Mouse (Mus musculus): Measurements from ENCODE around the gene Syt9.

The Syt9 gene

DNA sequence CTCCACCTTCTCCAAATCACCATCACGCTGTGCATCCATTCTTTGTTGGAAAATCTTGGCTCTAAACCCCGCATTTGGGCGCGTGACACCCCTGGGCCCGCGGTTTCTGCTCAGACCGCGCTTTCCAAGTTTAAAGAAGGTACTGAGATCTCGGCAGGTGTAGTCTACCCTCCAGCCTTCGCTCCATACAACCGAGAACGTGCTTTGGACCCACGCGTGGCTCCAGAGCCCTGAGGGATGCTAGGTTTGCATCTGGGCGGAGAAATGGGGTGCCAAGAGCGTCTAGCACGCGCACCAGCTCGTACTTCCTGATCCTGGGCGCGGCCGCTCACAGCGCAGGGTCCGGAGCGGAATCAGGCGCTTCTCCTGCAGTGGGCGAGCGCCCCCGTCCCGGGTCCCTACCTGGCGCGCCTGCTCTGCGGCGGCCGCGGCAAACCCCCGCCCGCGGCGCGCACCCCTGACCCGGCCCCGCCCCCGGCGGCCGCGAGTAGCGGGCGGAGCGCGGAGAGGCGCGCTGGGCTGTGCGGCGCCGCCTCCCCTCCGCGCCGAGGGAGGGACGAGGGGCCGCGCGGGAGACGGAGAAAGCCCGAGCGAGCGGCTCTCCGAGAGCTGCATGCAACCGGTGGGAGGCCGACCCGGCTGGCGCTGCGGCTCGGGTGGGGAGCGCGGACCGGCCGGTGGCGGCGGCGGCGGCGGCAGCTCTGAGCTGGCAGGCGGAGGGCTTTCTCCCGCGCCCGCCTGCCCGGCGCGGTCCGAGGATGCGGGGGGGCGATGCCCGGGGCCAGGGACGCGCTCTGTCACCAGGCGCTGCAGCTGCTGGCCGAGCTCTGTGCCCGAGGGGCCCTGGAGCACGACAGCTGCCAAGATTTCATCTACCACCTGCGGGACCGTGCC lies at the start of gene Syt9:
Gene Syt9 (plus strand): TSS at position 497 of the 894 bp plus-strand sequence.
- peak; percentile 63 for DNase-seq (ENCODE audit: low spot score)

DNA sequence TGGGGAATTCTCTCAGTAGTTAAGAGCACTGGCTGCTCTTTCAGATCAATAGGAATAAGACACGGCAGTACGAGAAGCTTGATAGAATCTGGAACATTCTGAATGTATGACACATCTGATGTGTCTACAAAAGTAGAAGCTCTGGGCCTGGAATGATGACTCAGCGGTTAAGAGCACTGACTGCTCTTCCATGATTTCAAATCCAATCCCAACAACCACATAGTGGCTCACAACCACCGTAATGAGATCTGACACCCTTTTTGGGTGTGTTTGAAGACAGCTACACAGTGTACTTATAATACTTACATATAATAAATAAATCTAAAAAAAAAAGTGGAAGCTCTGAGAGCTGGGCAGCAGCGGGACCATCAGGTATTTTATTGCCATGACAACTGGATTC lies 31.5 kb upstream of the Syt9 start:
- DNase-seq (ENCODE audit: low spot score) = no peak

DNA sequence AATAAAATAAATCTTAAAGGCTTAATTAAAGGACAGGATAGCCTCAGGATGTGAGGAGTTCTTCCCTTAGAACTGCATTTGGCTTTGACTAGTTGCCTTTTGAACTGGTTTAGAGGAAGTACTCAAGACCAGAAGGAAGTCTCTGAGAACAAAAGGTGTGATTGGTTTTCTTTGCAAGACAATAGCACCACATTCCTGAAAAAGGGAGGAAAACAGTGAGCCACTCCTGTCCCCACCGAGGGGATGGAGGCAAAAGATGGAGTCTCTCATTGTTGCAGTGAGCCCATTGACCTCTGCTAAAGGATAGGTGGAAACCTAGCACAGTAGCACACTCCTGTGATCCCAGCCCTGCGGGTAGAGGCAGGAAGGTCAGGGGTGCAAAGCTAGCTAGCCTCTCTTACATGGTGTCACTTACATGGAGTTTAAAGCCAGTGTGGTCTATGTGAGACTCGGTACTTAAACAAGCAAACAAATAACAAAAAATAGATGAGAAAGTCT lies 30.9 kb upstream of the Syt9 start:
- no peak for DNase-seq (ENCODE audit: low spot score)

DNA sequence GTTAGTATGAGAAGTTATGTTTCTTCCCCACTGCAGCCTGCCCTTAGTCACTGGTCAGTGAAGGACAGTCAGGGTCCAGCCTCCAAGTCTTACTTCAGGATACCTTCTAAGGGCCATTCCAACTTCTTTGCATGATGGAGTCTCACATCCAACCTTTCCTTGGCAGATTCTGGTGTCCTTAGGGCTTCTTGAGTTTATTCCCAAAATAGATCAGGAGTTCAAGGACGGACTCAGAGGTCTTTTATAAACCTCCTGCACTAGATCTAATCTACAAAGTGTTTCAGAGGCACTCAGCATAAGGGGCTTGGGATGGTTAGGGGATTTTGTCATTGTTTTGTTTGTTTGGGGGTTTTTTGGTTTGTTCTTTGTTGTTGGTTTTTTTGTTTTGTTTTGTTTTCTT lies 30.3 kb upstream of the Syt9 start:
- no peak for DNase-seq (ENCODE audit: low spot score)

DNA sequence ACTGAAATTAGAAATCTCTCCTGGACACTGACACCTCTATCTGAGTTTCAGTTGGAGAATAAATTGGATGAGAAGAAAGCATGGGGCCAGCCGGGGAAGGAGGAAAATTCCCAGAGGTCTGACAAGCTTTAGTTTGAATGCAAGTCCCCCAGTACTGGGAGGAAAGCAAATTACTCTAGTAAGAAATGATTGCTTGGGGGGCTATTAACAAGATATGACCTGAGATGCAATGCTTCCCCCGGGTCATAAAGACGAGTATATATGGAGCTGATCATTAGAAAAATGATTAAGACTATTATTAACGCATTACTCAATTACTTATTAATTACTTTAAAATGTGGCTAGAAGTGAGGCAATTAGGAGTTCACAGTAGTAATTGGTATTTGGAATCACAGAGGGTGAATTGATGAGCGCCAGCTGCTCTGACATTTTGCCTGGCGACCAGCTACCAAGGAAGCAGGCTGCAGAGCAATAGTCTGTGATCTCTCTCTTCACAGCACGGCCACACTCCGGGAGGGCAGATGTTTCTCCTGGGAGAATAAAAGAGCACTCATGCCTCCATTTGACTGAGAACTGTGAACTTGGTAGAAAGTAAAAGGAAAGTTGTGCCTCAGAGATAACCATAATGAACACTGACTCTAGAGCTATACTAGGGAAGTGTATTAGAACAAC lies 28.9 kb upstream of the Syt9 start:
- no peak for DNase-seq (ENCODE audit: low spot score)

DNA sequence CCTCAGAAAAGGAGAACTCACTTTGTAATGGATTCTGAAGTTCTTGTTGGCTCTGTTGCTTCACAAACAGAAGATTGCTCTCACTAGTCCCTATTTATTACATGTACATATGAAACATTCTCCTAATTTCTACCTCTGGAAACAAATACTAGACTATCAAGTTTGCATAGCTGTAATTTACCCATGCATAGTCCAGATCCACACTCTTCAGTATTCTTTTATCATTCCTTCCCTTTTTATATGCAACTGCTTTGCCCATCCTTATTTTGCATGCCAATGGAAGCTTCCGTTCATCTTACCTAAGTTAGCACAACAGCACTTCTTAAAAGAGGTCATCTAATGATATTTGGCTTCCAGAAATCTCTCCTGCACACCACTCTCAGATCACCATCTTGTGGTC lies 21.3 kb upstream of the Syt9 start:
- no peak for DNase-seq (ENCODE audit: low spot score)

DNA sequence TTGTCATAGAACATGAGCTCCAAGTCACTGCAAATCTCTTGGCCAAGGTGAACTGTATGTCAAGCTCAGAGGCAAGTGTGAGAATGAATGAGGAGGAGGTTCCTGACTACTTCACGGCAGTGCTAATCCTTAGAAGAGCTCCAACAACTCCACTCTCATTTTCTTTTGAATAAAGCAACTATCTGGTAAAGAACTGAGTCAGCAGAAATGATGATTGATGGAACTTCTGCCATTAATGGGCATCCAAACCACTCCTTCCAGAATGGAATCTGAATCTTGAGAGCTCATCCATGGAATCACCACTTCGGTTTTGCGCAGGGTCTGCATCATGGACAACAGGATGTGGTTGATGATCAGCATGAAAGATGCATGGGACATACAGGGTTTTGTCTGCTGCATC lies 8.4 kb upstream of the Syt9 start:
- no peak for DNase-seq (ENCODE audit: low spot score)

DNA sequence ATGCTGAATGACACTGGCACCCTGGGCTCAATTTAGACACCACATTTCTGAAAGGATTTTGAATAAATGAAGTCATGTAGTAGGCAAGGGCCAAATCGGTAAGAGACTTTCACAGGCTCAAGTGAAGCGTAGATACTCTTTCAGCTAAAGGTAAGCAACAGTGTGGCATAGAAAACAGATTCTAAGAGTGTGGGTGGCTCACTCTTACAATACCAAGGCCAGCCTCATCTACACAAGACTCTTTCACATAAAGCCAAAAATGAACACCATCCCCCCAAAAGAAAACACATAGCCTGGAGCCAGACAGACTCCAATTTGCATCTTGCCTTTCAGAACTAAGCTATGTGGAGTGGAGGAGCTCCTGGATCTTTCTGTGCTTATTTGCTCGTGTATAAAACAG lies 7.9 kb upstream of the Syt9 start:
- DNase-seq (ENCODE audit: low spot score) = no peak

DNA sequence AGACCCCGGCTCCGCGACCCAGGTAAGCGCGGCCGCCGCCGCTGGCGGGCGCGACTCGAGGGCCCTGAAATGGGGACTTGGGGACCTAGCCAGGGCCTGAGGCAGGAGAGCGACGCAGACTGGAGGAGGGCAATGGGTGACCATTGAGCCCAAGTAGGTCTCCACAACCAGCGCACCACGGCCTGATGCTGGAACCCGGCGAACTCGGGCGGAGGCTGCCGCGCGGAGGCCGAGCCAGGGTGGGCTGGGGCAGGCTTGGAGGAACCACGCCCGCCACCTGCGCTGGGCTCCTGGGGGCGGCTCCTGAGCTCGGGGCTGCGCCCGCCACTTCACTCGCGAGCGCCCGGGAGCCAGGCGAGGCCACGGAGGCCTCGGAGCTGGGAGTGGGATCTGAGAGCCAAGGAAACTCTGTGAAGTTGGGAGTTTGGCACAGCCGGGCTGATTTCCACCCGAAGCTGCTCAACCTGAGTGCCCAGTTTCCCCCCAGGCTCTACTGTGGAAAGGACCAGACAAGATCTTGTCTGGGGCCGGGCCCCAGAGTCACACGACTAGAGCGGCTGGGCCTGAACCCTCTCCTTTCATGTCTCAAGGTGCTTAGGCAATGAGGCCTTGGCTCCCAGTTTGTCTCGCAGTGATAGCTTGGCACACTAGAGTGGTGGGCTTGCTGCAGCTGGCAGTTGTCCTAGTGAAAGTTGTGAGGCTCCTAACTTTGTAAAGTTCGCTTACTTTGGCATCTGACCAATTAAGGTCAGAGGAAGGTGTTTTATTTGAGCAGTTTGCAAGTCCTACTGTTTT lies 795 bp downstream of the Syt9 start:
- DNase-seq (ENCODE audit: low spot score) = no peak

DNA sequence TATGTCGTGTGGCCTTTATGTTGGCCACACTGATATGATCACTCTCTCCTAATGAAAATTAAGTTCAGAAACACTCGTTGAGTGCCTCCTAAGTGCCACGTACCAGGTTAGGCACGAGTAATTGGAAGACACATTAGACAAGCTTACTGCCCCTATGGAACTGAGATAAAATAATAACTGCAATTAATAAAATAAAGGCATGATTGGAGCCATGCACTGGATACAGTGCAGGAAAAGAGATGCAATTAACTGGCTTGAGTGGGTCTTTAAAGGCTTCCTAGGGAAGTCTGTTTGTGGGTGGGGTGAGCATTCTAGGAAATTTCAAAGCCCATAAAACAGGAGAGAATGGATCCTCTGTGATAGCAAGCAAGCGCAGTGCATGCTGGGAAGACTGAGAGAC lies 10.0 kb downstream of the Syt9 start:
- DNase-seq (ENCODE audit: low spot score) = no peak

DNA sequence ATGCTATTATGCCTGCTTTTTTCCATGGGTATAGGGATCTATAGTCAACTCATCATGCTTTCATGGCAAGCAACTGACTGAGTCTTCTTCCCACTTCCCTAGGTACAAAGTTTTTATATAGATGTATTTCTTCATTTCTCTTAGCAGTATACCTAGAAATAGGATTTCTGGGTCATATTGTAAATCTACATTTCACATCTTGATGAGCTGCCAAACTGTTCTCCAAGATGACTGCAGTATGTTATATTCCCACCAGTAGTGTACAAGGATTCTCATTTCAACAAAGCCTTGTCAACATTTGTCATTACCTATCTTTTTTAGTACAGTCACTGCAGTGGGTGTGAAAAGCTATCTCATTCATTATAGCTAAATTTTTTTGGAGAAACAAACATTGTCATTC lies 19.1 kb downstream of the Syt9 start:
- no peak for DNase-seq (ENCODE audit: low spot score)

DNA sequence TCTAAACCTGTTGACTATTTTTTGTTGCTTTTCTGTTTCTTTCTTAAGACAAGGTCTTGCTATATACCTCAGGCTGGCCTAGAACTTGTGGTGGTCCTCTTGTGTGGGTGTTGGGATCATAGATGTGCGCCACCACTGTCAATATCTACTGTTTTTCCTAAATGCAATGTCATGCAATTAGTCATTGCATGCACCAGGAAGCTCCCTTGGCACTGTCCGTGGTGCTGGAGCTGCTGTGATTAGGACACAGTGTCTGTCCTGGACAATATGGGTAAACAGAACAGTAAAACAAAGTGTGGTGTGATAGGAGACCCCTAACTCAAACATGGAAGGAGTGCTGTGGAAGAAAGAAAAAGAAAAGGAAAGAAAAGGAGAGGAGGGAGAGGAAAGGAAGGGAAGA lies 22.2 kb downstream of the Syt9 start:
- peak; percentile 10 for DNase-seq (ENCODE audit: low spot score)

DNA sequence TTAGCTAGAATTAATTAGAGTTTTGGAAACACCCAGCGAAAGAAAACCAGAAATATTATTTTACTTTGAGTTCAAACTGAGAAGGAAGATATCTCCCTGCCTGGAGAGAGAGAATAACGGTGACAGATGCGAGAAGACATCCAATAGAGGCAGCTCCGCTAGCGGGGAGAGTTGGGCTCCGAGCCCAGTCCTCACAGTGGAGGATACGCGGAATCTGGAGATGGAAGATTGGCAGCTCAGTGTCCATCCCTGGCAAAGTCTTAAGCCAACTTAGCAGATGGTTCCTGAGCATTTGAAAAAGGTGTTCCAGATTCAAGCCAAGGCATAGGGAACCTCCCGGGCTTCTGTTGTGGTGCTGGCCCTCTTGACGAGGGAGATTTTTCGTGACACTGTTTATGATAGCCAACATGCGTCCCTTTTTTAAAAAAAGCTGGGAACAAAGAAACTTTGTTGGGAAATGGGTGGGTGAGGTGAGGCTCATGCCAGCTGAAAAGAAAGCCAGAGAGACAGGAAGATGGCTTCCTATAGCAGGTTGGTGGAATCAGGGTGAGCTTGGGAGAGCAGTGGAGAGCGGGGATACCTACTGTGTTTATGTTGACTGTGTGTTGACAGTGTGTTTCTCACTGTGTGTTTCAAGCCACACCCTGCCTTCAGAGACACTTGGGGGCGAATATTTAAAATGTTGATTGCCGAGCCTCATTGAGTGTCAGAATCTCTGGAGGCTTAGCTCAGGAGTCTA lies 29.7 kb downstream of the Syt9 start:
- no peak for DNase-seq (ENCODE audit: low spot score)

DNA sequence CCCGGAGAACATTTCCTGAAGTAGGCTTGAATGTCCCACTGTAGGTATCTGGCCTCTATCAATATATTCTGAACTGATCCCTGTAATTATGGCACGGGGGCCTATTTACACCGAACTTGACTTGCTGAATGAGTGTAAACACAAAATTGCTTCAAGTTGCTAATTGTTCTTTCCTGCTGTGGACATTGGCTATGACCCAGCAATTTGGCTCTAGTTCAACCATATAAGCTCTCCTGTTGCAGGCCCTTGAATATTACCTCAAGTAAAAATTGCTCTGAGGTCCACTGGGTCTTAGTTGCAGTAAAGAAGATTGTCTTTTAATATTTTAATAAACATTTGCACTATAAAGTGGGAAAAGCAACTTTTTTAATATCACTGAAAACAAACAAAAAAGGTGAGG lies 32.7 kb downstream of the Syt9 start:
- no peak for DNase-seq (ENCODE audit: low spot score)

DNA sequence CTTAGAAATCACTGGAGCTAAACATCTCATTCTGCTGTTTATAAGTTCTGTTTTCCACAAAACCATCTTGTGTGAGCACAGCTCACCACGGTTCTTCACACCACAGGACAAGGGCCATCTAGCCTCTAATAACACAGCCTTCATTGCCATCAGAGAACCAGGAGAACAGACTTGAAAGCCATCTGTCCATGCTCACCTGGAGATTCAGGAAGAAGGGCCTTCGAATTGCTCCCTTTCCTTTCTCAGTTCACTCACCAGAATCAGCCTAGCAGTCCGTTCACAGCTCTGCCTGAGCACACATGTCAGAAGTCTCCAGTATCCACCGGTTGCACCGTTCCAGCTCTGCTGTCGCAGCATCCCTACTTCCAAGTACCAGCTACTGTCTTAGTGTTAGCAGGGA lies 44.4 kb downstream of the Syt9 start:
- no peak for DNase-seq (ENCODE audit: low spot score)

DNA sequence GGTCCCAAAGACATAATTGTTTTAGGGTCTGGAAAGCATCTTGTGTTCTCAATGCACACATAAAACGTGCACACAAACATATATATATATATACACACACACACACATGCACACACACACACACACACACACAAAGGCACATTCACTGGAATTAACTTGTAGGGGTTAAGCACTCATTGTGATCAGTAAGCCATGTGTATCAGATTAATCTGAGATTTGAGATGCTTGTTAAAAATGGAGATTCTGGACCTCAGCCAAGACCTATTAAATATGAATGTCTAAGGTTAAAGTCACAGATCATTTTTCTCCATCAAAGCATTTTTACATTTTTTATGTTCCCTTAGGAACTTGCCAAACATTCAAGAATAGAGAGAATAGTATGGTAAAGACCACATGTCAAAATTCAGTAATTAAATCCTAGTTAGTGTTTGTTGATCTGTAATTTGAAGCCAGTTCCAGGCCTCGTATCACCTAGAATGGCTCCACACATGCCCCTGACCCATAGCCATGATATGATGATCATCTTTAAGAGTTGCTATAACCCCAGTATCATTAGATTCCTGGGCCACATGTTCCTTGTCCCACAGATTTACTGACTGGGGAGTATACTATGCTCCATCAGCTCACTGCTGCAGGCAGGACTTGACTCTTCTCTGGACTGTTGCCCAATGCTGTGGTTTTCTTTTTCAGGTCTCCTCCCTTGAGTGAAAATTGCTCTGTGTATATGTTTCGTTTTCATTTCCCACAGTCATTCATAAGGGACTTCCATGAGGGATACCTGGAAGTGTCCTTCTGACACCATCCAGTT lies 46.7 kb downstream of the Syt9 start:
- DNase-seq (ENCODE audit: low spot score) = no peak

DNA sequence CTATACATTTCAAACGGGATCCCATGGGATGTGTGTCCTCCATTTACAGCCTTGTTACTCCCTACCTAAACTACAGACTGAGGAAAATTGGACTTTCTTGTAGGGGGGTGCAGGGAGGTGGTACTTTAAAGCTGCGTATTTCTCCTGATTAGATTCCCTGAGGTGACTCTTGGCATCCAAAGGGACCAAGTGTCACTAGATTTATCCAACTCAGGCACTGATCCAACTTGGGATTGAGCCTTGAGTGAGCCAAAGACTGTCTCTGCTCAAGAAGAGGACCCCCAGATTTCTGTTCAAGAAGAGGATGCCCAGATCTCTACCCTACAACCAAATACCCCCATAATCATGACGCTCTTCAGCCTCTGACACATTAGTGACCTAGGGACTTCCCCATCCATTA lies 66.9 kb downstream of the Syt9 start:
- DNase-seq (ENCODE audit: low spot score) = no peak

DNA sequence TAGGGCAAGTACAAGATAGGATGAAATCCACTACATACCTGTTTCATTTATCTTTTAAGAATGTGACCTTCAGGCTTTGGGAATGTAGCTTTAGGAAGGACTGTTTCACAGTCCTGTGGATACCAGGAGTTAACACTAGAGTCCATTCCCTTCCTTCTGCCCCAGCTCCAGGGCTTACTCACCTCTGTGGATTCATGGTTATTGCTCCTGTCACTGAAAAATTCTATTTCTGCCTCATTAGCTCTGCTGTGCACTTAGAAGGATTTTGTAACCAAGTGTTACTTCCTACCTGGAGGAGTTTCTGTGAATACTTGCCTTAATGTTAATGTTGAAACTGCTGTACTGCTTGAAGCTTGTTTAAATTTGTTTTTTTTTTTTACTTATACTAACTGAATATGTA lies 74.1 kb downstream of the Syt9 start:
- no peak for DNase-seq (ENCODE audit: low spot score)

DNA sequence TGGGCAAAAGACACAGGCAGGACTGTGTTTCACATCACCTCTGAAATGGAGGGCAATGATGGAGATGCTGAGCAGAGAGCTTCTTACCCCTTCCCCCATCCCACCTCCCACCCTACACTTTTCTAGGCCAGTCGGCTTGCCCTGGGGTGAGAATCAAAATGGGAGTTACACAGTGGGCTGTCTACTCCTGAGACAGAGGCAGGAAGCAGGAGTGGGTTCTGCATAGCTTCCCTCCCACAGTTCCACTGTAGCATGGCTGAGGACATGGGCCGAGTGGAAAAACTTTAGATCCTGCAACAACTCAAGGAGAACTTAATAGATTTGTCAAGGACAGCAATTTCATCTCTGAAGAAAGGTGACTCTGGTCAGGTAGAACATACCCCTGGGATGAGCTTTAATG lies 84.1 kb downstream of the Syt9 start:
- DNase-seq (ENCODE audit: low spot score) = no peak

DNA sequence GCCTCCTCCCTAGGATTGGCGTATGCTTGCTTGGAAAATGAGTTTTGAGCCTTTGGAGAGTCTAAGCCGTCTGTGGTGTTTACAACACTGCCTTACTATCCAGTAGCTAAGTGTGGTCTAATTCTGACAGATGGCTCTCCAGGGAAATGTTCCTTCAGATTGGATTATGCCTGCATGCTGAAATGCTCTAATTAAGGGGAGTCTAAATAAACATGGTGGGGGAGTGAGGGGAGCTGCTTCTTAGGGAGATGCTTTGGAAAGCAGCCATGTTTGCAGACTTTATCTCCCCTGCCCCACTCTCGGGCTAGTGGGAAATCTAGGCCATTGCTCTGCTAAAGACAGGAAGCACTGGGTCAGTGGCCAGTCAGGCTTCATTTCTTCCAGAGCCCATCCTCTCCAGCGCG lies 84.6 kb downstream of the Syt9 start:
- DNase-seq (ENCODE audit: low spot score) = no peak

DNA sequence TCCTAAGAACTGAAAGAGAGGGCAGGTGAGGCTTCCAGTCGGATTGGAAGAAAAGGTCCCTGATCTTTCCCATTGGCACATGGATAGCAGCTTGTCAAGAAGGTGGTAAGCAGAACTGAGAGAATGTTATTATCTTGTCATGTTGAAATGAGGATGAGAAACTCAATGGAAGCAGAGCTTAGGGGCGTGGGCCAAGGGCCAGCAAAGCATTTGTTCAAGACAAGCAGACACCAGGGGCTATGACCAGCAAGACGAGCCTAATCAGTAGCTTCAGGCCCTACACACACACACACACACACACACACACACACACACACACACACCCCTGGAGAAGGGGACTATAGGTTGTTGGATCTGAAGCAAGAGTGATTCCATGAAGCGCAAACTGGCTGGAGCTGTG lies 90.6 kb downstream of the Syt9 start:
- DNase-seq (ENCODE audit: low spot score) = no peak

Measured in ovary, postnatal 36 days (tissue).